Mouse (Mus musculus) common myeloid progenitor, adult 5-6 weeks (primary cell): ENCODE measurements at regions not wholly inside any gene's neighbourhood (a gene's known extent, or its start where the extent isn't known, plus 50 kb on each side); places are given as distances from the start of the nearest gene placed in this dataset.
"Not testable (repeated sequence)": the region's sequence is repeated elsewhere in the genome, so short reads cannot be mapped to it uniquely, and the experiment has no call there.

Experiments
- ATAC-seq: replicated peaks from 2 replicates; pipeline ENCODE4 v1.8.0; 2016; ENCODE audit warnings: low read depth, mild to moderate bottlenecking, moderate TSS enrichment, inconsistent platforms; ENCODE audit not compliant: poor library complexity, severe bottlenecking

DNA sequence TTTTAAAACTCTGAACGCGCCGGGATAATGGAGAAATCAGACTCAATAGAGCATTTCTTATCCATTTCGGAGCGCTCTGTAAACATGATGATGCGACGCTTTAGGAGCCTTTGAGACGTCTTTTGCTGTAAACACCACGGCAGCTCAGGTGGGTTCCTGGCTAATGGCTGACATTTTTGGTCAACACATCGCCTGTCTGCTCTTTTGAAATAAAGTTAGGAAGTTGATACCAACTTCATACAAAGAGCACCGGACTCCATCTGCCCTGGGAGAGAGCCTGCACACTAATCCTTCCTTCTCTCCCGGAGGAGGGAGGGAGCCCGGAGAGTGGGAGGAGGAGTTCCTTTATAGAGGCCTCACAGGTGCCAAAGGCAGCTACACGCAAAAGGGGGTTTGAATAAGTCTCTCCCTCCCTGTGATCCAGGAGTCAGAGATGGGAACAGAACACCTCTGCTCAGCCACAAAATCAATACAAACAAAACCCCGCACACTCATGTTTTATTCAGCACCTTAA, 63.8 kb upstream of the Srsf6 start:
- no peak for ATAC-seq

DNA sequence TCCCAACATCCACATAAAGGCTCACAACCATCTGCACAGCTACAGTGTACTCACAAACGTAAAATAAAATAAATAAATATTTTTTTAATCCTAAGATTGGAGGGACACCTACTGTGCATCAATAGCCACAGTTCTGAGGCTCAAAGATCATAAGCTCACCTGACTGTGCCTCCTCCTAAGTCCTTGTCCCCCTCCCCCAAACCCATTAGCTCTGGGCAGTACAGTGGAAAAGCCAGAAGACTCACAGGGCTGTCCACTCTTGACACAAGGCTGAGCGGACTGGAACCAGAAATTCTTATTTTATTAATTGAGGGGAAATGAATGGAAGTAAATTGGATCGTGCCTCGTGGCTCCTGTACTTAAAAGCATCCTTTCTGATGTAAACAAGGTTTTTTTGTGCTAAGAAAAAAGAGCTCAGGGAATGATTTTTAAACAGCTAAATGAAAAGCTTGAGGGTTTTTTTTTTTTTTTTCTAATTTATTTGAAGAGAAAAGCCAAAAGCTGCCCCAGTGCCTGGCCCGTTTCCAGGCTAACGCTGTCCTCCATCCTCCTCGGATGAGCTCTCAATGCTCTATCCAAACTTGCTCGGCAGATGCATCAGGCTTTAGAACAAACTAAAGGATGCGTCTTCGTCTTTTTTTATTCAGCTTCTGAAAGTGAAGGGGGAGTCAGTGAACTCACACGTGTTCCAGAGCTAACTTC, 64.6 kb upstream of the Srsf6 start:
- ATAC-seq: no peak

DNA sequence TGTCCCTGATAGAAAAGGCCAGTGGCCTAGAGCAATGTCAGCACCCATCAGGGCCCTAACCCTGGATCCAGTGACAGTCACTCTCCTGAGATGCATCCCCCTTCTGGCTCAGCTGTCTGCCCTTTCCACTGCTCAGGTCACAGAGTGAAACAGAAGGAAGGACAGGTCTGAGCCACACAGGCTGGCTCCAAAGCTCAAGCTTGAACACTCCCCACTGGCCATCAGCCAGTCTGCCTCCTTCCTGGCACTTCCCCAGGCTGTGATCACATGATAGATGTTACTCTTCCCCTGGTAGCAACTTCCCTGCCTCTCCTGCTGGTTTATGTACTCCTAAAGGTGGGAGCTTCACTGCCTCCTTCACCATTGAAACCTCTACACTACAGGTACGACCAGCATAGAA, 66.8 kb upstream of the Srsf6 start:
- no peak for ATAC-seq

DNA sequence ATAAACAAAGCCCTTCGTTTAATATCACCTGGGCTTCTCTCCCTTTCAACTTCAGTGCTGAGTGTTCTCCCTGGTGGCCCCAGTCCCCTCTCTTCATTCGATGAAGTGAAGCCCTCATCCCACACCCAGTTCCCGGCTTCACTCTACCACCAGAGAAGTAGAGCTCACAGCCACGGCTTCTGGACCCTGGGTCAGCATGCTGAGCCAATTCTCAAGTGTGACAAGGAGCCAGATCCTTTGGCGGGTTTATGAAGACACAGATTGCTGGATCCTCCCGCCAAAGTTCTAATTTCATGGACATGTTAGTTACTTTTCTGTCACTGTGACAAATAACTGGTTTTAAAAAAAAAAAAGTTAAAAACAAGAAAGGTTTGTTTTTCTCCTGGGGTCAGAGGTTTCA, 76.7 kb upstream of the Srsf6 start:
- ATAC-seq: no peak

DNA sequence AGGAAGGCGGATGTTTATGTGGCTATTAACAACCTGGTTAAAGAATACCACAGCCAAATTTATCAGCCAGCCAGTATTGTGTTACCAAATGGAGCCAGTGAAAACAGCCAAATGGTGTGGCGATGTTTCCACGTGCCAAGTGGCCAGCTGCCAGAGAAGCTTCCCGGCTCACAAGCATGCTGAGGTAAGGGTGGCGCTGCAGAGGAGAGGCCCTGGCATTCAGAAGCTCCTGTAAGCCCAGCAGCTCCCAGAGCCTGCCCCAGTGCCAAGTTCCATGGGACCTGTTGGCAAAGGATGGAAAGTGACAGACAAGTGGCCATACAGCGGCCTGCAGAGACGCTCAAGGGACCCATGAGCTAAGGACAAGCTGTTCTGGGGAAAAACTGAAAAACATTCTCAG, 77.8 kb upstream of the Srsf6 start:
- ATAC-seq: no peak

DNA sequence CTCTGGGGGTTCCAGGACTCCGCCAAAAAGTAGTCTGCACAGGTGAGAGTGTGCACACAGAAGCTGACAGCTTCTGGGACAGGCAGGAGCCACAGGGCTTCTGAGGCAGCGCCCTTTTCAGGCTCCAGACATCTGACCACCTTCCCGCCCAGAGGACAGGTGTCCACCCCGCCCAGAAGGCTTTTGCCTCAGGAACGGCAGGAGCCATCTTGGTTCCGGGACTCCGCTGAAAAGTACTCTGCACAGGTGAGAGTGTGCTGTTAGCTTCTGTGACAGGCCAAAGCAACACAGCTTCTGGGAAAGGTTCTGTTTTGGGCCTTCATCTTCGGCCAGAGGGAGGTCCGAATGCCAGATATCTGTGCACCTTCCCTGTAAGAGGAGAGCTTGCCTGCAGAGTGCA, 89.6 kb upstream of the Srsf6 start:
- not testable (repeated sequence) for ATAC-seq

DNA sequence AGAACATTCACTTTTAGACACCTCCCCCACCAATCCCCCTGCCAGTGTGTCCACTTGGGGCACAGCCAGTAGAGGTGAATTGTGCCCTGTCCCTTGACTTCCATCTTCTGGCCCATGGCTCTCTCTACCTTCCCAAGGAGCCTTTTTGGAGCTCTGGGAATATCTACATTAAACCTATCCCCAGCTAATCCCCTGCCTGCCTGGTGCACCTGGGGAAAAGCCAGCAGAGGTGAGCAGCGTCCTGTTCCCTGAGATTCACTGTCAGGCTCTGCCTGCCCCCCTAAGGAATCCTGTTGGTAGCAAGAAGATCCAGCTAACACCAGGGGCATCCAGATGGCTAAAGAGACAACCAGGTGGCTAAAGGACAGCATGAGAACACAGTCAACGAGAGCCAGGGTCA, 93.6 kb upstream of the Srsf6 start:
- ATAC-seq: no peak

DNA sequence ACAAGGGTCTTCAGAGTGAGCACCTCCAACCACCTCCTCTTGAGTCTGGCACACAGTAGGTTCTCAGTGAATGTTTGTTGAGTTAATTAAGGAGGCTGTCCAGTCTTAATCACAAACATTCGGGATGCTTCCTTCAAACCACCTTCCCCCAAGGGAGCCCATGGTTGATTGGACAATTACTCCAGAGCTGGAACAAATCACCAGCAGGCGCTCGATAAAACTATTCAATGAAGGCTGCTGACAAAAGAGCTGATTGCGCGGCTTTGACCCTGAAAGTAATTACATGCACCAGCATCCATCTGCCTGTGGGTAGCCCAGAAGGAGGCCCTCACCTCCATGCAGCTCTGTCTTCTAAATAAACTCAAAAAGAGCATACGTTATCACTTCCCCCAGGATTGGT, 97.6 kb upstream of the Srsf6 start:
- no peak for ATAC-seq

DNA sequence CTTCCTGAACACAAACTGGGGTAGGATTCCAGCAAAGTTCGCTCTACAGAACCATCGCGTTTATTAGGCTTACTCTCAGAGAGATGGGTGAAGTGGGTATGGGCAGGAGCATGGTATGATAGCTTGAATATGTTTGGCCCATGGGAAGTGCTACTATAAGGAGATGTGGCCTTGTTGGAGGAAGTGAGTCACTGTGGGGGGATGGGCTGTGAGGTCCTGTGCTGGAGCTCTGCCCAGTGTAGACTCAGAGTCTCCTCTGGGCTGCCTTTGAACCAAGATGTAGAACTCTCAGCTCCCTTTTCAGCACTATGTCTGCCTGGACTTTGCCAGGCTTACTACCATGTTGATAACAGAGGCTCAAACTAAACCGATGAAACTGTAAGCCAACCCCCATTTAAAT, 112.5 kb upstream of the Srsf6 start:
- ATAC-seq: peak; percentile 52

DNA sequence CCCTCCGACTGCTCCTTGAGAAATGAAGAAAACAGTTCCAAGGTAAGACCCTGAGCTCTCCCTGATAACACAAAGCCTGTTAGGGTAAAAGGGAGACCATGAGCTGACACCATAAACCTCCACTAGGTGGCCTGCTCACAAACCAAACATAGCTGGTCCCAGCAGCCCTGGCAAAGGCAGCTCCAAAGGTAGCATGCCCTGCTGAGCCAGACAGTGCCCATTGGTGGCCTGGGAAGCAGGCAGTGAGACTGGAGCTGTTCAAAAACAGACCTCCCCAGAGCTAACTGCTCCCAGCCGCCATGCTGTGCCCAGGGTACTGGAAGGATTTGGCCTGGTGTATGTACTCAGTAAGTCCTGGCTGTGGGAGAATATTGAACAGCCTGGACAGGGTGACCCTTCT, 117.1 kb upstream of the Srsf6 start:
- 0 out of 2 replicates have a peak, but pooled peaks have one; percentile 50 for ATAC-seq

DNA sequence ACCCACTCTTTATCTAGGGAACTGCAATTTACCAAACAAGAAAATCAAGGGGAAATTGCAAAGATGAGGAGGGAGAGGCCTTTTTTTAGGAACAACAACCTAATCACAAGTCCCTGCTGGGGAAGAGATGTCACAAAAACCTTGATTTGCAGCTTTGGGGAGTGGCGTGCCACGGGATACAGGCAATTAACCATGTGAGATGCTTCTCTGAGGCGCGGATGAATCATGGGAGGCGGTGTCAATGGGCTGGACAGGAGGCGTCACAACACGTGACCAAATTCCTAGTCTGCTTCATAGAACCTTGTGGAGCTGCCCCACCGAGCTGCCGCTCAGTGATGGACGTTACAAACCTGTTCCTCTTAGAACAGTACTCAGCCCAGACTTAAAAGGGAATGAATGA, 123.6 kb upstream of the Srsf6 start:
- no peak for ATAC-seq

DNA sequence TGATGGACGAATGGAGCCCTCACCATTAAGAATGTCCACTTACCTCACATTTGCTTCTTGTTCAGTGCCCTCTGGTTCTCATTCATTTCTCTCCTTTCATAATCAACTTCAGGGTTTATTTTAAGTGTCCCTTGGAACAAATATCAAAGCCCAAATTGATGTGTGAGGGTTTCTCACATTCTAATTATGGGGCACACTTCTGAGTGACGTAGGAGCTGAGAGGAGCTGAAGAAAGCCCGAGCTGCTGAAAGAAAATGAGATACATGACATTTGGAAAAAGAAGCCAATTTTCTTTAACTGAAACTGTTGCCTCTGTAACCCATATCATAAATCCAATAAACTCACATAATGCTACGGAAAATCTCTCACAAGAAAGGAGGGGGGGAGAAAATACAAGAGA, 134.8 kb upstream of the Srsf6 start:
- no peak for ATAC-seq

DNA sequence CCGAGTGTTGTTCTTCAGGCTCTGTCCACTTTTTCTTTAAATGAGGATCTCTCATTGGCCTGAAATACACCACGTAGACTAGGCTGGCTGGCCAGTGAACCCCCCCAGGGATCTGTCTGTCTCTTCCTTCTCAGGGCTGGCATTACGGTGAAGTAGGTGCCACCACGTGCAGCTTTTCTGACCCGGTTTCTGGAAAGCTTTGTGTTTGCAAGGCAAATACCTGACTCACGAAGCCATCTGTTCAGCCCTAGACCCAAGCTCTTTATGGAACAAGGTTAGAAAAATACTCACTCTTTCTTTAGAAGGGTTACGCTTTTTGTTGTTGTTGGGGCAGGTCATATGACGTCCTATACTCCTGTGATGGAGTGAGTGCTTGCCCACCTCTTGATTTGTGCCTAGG, 133.3 kb upstream of the Ptprt start:
- no peak for ATAC-seq

DNA sequence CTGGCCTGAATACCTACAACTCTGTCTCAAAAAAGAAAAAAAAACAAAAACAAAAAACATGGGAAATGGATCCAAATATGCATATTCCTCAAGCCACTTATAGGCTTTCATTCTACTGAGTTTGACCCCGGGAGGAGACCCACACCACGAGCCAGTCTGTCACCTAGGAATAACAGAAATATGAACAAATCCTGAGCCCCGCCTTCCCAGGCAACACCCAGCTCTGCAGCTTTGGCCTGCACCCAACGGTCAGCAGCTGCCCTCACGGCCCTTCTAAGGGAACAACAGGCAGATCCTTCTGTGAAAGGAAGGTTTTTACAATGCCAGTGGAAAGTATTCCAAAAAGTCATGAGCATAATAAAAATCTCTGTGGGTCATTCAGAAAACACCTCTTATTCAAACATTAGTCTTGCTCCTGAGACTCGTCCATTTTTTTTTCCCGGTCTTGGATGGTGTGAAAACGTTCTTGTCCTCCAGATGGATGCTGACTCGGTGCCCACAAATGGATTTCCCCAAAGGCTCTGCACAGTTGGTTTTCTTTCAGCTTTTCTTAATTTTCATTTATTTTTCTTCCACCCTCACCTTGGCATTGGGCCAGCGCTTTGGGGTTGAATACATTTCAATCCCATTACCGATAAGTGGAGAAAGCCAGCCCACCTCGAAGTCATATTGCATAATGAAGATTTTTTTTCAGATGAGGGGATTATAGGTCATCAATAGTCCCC, 130.6 kb upstream of the Ptprt start:
- no peak for ATAC-seq

DNA sequence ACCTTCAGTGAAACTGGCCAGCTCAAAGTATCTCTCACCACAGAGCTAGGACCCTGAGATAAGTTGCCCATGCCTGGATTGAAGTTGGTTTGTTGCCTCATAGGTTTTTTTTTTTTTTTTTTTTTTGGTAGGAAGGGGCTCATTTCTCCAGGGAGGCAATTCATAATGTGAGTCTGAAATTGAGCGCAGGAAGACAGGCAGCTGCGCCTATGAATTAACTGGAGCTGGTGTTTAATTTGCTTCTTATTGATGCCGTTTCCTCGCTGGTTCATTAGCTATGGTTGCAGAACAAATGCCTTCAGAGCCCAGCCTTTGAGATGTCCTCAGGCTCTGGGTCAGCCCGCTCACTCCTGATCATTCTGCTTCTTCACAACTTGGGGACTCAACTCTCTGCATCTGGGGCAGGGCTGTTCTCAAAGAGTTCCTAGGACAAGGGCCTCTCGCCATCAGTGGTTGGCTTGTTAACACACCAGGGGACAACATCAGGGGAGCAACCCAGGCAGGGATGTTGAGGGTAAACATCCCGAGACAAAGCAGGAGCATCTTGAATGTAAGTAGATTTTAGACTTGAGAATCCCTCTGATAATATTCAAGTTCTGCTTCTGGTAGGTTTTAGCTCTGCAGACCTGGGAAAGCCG, 123.3 kb upstream of the Ptprt start:
- no peak for ATAC-seq

DNA sequence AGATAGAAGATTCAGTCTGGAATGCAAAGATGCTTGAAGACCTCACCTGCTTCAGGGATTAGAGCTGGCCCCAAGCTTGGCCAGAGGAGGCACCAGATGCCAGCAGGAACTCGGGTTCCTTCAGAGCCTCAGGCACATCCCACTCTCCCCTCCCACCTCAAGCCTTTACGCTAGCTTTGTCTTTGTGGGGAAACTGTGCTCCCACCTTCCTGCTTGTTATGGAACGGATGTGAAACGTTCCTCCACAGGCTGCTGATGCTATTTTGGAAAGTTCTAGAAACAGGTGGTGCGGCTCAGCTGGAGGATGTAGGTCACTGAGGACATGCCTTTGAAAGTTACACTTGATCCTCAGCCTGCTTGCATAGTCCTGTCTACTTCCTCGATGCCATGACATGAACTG, 120.7 kb upstream of the Ptprt start:
- no peak for ATAC-seq

DNA sequence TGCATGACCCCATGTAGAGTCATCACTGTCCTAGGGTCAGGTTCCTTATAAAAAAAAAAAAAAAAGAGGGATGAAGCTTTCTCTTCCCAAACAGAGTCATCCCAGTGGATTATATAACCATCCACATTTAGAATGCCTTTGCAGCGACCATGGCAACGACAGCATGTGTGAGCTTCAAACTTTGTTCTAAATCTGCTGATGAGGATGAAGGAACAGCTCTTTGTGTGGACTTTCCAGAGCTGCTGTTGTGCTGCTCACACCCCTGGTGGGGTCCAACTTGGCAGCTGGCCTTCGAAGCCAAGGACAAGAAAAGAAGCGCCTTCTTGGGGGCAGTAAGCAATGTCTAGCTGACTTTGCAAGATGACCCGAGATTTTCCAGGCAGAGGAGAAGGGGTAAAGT, 115.6 kb upstream of the Ptprt start:
- ATAC-seq: no peak

DNA sequence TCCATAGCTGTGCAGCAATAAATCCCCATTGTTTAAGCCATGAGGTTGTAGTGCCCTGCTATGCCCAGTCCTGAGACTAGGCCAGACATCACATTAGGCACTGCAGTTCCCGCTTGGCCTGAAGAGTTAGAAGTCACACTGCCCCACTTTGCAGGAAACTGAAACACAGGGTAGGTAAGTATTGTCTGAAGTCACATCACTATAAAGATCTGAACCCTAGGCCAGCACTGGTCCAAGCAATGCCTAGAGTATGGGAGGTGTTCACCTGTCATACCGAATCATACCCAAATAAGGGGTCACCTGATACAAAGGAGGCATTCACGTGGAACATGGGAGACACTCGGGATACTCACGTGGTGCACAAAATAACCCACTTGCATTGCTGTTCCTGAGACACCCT, 111.6 kb upstream of the Ptprt start:
- ATAC-seq: no peak

DNA sequence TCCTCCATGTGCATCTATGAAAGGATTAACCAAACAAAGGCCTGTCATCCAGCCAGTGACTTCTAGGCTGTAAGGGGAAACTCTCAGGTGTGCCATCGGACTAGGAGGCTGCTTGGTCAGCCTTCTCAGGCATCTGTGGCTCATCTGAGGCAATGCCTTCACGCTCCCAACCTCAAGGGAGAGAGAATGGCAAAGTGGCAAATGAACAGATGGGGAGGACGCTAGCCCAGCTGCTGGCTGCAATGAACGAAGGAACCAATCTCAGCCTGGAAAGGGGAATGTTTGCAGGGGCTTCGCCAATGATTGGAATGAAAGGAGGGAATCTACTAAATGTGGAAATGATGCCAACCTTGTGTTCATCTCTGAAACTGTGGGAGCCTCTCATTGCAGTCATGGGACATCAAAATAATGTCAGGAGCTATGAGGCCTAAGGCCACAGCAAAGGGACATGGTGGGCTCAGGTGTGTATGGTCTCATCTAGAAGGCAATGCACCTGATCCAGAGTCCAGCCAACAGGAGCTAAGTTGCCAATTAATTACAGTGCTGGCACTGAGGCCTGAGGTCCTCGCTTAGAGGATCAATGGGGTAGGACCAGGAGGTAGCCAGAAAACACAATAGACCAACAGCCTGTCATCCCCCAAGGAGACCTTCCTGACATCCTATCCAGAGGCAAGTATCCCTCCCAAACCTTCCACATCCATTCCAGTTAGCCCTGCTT, 108.9 kb upstream of the Ptprt start:
- ATAC-seq: no peak

DNA sequence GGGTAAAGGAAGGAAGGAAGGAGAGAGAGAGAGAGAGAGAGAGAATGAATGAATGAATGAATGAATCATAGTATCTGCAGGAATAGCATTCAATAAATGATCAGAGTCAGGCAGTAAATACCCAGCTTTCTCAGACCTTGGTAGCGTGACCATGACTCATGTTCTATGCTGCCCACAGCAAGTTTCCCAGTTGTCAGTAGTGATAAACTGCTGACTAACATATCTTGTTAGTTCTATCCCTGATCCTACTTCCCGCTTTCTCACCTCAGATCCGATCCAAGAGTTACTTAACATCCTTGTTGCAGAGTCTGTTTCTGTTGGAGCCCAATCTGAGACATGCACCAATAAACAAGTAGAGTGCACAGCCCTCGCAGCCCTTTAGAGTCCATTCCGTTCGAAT, 103.1 kb upstream of the Ptprt start:
- no peak for ATAC-seq

DNA sequence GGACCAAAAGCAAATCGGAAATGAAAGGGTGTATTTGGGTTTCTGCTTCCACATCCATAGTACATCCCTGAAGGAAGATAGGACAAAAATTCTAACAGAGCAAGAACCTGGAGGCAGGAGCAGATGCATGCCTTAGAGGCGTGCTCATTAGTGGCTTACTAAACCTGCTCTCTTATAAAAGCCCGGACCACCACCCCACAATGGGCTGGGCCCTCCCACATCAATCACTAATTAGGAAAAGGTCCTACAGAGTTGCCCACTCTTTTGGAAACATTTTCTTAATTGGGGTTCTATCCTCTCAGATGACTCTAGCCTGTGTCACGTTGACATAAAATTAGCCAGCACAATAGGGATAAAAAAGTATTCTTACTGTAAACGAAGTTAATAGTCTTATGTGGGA, 79.6 kb upstream of the Ptprt start:
- ATAC-seq: no peak
